In genomic region chr4:93879351-93879872, GRCm38 (mm10) we compare ENCODE assay signal across 10 mouse cellular contexts.
DNase-seq lines count a peak whose midpoint lies in the region; ATAC-seq and TF ChIP-seq lines count a peak whose summit lies in the region.
"Had no signal": no experiment of that assay in that cellular context is flagged by ENCODE, and none has a peak within 500 bp of the region (broad histone marks: within the 10 kb centered on the region; RNA-seq: fewer than 3 reads in every experiment).

No protein-coding gene starts in this region.

- no peak overlapping the region for H3K9ac ChIP-seq in kidney, embryonic 15.5 days
- H3K9ac ChIP-seq in forebrain, postnatal 0 days = no peak overlapping the region
- no peak overlapping the region for H3K9ac ChIP-seq in liver, embryonic 11.5 days (ENCODE audit: low read depth, low read length)
- H3K9ac ChIP-seq: intestine, embryonic 15.5 days; lung, embryonic 15.5 days had no signal

- peaks cover 4% of the 10 kb centered on the region; the same call in 1 of the 2 replicates for H3K4me1 ChIP-seq in kidney, embryonic 15.5 days
- H3K4me1 ChIP-seq in forebrain, postnatal 0 days (ENCODE audit: insufficient read depth) = no peaks in the 10 kb centered on the region
- H3K4me1 ChIP-seq in liver, embryonic 11.5 days (replicated peaks; ENCODE audit: control insufficient read depth, insufficient read depth, low read length) = no peaks in the 10 kb centered on the region
- H3K4me1 ChIP-seq: intestine, embryonic 15.5 days; lung, embryonic 15.5 days had no signal

- no peaks in the 10 kb centered on the region for H3K9me3 ChIP-seq in kidney, embryonic 15.5 days (replicated peaks)
- no peaks in the 10 kb centered on the region for H3K9me3 ChIP-seq in forebrain, postnatal 0 days (ENCODE audit: low read length)
- no peaks in the 10 kb centered on the region for H3K9me3 ChIP-seq in liver, embryonic 11.5 days (ENCODE audit: control insufficient read depth, low read length)
- H3K9me3 ChIP-seq: intestine, embryonic 15.5 days; lung, embryonic 15.5 days had no signal

- ATAC-seq in kidney, embryonic 15.5 days (replicated peaks; ENCODE audit: low FRiP score) = peak; percentile 66
- peak; percentile 84 for ATAC-seq in forebrain, postnatal 0 days
- no peak for ATAC-seq in liver, embryonic 11.5 days (replicated peaks; ENCODE audit: low FRiP score)
- no peak for ATAC-seq in megakaryocyte, adult 5-6 weeks (ENCODE audit: poor library complexity, severe bottlenecking)
- ATAC-seq: intestine, embryonic 15.5 days had no signal

- H3K4me3 ChIP-seq in kidney, embryonic 15.5 days (replicated peaks) = no peak overlapping the region
- H3K4me3 ChIP-seq in forebrain, postnatal 0 days (ENCODE audit: low read depth, low read length) = no peak overlapping the region
- no peak overlapping the region for H3K4me3 ChIP-seq in liver, embryonic 11.5 days (ENCODE audit: low read depth, low read length)
- H3K4me3 ChIP-seq: intestine, embryonic 15.5 days; lung, embryonic 15.5 days had no signal

- DNase-seq in kidney, postnatal 10 days = no peak
- DNase-seq in forebrain, postnatal 0 days = peak; percentile 33
- peak; percentile 48 to 77 for DNase-seq in left cerebral cortex, postnatal 14 days (ENCODE audit: low spot score in 2 of 2)
- peak; percentile 41 to 54 for DNase-seq in right cerebral cortex, postnatal 10 days (ENCODE audit: low spot score in 2 of 2)
- no peak for DNase-seq in liver, embryonic 11.5 days (ENCODE audit: low spot score)
- DNase-seq in testis, postnatal 10 days (ENCODE audit: low spot score) = no peak

- no peak for TF ChIP-seq CTCF in forebrain, postnatal 0 days (IDR thresholded peaks at IDR 0.05; ENCODE audit: low read depth)

- H3K27me3 ChIP-seq in kidney, embryonic 15.5 days = no peaks in the 10 kb centered on the region
- no peaks in the 10 kb centered on the region for H3K27me3 ChIP-seq in forebrain, postnatal 0 days (ENCODE audit: insufficient read depth, low read length)
- no peaks in the 10 kb centered on the region for H3K27me3 ChIP-seq in liver, embryonic 11.5 days (replicated peaks; ENCODE audit: control insufficient read depth, insufficient read depth, low read length)
- H3K27me3 ChIP-seq: intestine, embryonic 15.5 days; lung, embryonic 15.5 days had no signal

- no peaks in the 10 kb centered on the region for H3K36me3 ChIP-seq in kidney, embryonic 15.5 days
- no peaks in the 10 kb centered on the region for H3K36me3 ChIP-seq in forebrain, postnatal 0 days (ENCODE audit: insufficient read depth)
- no peaks in the 10 kb centered on the region for H3K36me3 ChIP-seq in liver, embryonic 11.5 days (ENCODE audit: control insufficient read depth, insufficient read depth, low read length)
- H3K36me3 ChIP-seq: intestine, embryonic 15.5 days; lung, embryonic 15.5 days had no signal

- H3K27ac ChIP-seq in kidney, embryonic 15.5 days = no peak overlapping the region
- H3K27ac ChIP-seq in forebrain, postnatal 0 days (ENCODE audit: low read depth, low read length) = no peak overlapping the region
- H3K27ac ChIP-seq in liver, embryonic 11.5 days (ENCODE audit: low read depth, low read length) = no peak overlapping the region
- H3K27ac ChIP-seq: intestine, embryonic 15.5 days; lung, embryonic 15.5 days had no signal

- 27% methylated on average over 8 of the region's 8 CpGs for WGBS in kidney, embryonic 15.5 days
- WGBS in forebrain, postnatal 0 days = 64% methylated on average over 8 of the region's 8 CpGs
- 61% methylated on average over 8 of the region's 8 CpGs for WGBS in liver, embryonic 11.5 days

- intact Hi-C loops in left cerebral cortex, postnatal 14 days (cut with DNase I) = no loop called here

- 0 out of 2 replicates have a peak overlapping the region, but pooled peaks have one; percentile 13 for H3K4me2 ChIP-seq in kidney, embryonic 15.5 days
- no peak overlapping the region for H3K4me2 ChIP-seq in forebrain, postnatal 0 days (ENCODE audit: low read depth)
- H3K4me2 ChIP-seq in liver, embryonic 11.5 days = no peak overlapping the region
- H3K4me2 ChIP-seq: intestine, embryonic 15.5 days; lung, embryonic 15.5 days had no signal

Comparison
In these comparisons a context has a peak if more than half of its experiments do, and no peak if none do; other contexts are left out.
1. ATAC-seq: peak in kidney, embryonic 15.5 days (single experiment) and forebrain, postnatal 0 days (single experiment); none in liver, embryonic 11.5 days (single experiment) and megakaryocyte, adult 5-6 weeks (single experiment).
2. DNase-seq: peak in forebrain, postnatal 0 days (single experiment), left cerebral cortex, postnatal 14 days (2 of 2) and right cerebral cortex, postnatal 10 days (2 of 2); none in kidney, postnatal 10 days (single experiment), liver, embryonic 11.5 days (single experiment) and testis, postnatal 10 days (single experiment).